29 mouse cellular contexts compared by ENCODE assay signal in genomic region chr12:80190915-80191314, GRCm38 (mm10).
A peak's percentile ranks its signal among the peaks of the same experiment; 100 is the strongest.
DNase-seq lines count a peak whose midpoint lies in the region; ATAC-seq lines count a peak whose summit lies in the region.
"Had no signal": no experiment of that assay in that cellular context is flagged by ENCODE, and none has a peak within 500 bp of the region (broad histone marks: within the 10 kb centered on the region; RNA-seq: fewer than 3 reads in every experiment).

No protein-coding gene starts in this region.

- no peaks in the 10 kb centered on the region for H3K4me1 ChIP-seq in neural tube, embryonic 13.5 days (replicated peaks)
- H3K4me1 ChIP-seq in neural tube, embryonic 15.5 days, result 0 out of 2 replicates have a peak, but pooled peaks cover 7% of the 10 kb centered on the region
- no peaks in the 10 kb centered on the region for H3K4me1 ChIP-seq in hindbrain, embryonic 15.5 days (replicated peaks)
- H3K4me1 ChIP-seq: embryonic facial prominence, embryonic 13.5 days; midbrain, embryonic 12.5 days had no signal

- peak; percentile 44 for DNase-seq in left cerebral cortex, postnatal 4 days
- no peak for DNase-seq in left cerebral cortex, postnatal 25 days (ENCODE audit: low spot score in 2 of 2)
- no peak for DNase-seq in frontal cortex, adult 2 months (ENCODE audit: extremely low spot score in 1 of 2, low spot score in 1 of 2)
- no peak for DNase-seq in adipocyte (ENCODE audit: low spot score)
- DNase-seq: adrenal gland, adult 8-10 months; cerebellum, adult 8-10 months; embryo, embryonic 11 days; forebrain, postnatal 0 days; gastrocnemius, postnatal 10 days; heart, postnatal 14 days; kidney, adult 9 months; kidney, postnatal 10 days; layer of hippocampus, postnatal 36 days; liver; lung, adult 2 months; lung, postnatal 10 days; right cerebral cortex, postnatal 4 days; thymus, adult 2 months; thymus, postnatal 36 days had no signal

- ATAC-seq in neural tube, embryonic 13.5 days (ENCODE audit: low read depth), result no peak
- no peak for ATAC-seq in neural tube, embryonic 15.5 days (ENCODE audit: low FRiP score)
- no peak for ATAC-seq in hindbrain, embryonic 15.5 days (ENCODE audit: low FRiP score, low read depth)
- ATAC-seq: activated CD4-positive, CD25-positive, alpha-beta regulatory T cell, adult 4 months; CD4-positive, CD25-positive, alpha-beta regulatory T cell, adult 4 months; forebrain, postnatal 0 days; intestine, embryonic 16.5 days had no signal

- H3K4me2 ChIP-seq in neural tube, embryonic 13.5 days, result no peak overlapping the region
- H3K4me2 ChIP-seq in neural tube, embryonic 15.5 days, result no peak overlapping the region
- no peak overlapping the region for H3K4me2 ChIP-seq in hindbrain, embryonic 15.5 days
- H3K4me2 ChIP-seq: embryonic facial prominence, embryonic 13.5 days; midbrain, embryonic 12.5 days had no signal

- intact Hi-C loops in left cerebral cortex, postnatal 4 days (cut with DNase I), result no loop called here
- intact Hi-C loops in left cerebral cortex, postnatal 25 days (cut with DNase I), result no loop called here

- H3K9me3 ChIP-seq in neural tube, embryonic 13.5 days, result no peaks in the 10 kb centered on the region
- H3K9me3 ChIP-seq in neural tube, embryonic 15.5 days (replicated peaks), result no peaks in the 10 kb centered on the region
- no peaks in the 10 kb centered on the region for H3K9me3 ChIP-seq in hindbrain, embryonic 15.5 days
- H3K9me3 ChIP-seq: embryonic facial prominence, embryonic 13.5 days; midbrain, embryonic 12.5 days had no signal

- H3K9ac ChIP-seq in neural tube, embryonic 13.5 days, result no peak overlapping the region
- H3K9ac ChIP-seq in neural tube, embryonic 15.5 days (replicated peaks), result no peak overlapping the region
- no peak overlapping the region for H3K9ac ChIP-seq in hindbrain, embryonic 15.5 days
- H3K9ac ChIP-seq: embryonic facial prominence, embryonic 13.5 days; forebrain, postnatal 0 days; liver, embryonic 14.5 days; midbrain, embryonic 12.5 days had no signal

- no peaks in the 10 kb centered on the region for H3K27me3 ChIP-seq in neural tube, embryonic 13.5 days
- H3K27me3 ChIP-seq in neural tube, embryonic 15.5 days (replicated peaks), result no peaks in the 10 kb centered on the region
- H3K27me3 ChIP-seq in hindbrain, embryonic 15.5 days, result no peaks in the 10 kb centered on the region
- H3K27me3 ChIP-seq: embryonic facial prominence, embryonic 13.5 days; midbrain, embryonic 12.5 days had no signal

- 0 out of 2 replicates have a peak overlapping the region, but pooled peaks have one; percentile 42 for H3K27ac ChIP-seq in neural tube, embryonic 13.5 days (replicated peaks)
- no peak overlapping the region; the same call in 1 of the 2 replicates for H3K27ac ChIP-seq in neural tube, embryonic 15.5 days (replicated peaks)
- H3K27ac ChIP-seq in hindbrain, embryonic 15.5 days (replicated peaks), result peak overlapping the region; percentile 20; the same call in 1 of the 2 replicates
- H3K27ac ChIP-seq: embryonic facial prominence, embryonic 13.5 days; liver, embryonic 14.5 days; macrophage; midbrain, embryonic 12.5 days had no signal

- H3K36me3 ChIP-seq in neural tube, embryonic 13.5 days, result peaks cover 28% of the 10 kb centered on the region
- H3K36me3 ChIP-seq in neural tube, embryonic 15.5 days, result peaks cover 22% of the 10 kb centered on the region
- H3K36me3 ChIP-seq in hindbrain, embryonic 15.5 days, result peaks cover 4% of the 10 kb centered on the region; the same call in 1 of the 2 replicates

- no peak overlapping the region for H3K4me3 ChIP-seq in neural tube, embryonic 13.5 days
- H3K4me3 ChIP-seq in neural tube, embryonic 15.5 days (replicated peaks), result no peak overlapping the region
- H3K4me3 ChIP-seq in hindbrain, embryonic 15.5 days, result no peak overlapping the region
- H3K4me3 ChIP-seq: embryonic facial prominence, embryonic 13.5 days; midbrain, embryonic 12.5 days had no signal

- WGBS in neural tube, embryonic 13.5 days, result 79% methylated on average over 10 of the region's 10 CpGs
- 78% methylated on average over 10 of the region's 10 CpGs for WGBS in neural tube, embryonic 15.5 days
- WGBS in hindbrain, embryonic 15.5 days, result 76% methylated on average over 10 of the region's 10 CpGs
